Mouse (Mus musculus): ENCODE measurements around the gene Abca1. TPM values are rescaled to one million over a fixed set of nuclear protein-coding genes. Genes with fewer than 3 reads are reported as not detected.

Abca1 gene
- polyA plus RNA-seq, 1 experiment from 2014 or later, result 9.3 TPM

DNA sequence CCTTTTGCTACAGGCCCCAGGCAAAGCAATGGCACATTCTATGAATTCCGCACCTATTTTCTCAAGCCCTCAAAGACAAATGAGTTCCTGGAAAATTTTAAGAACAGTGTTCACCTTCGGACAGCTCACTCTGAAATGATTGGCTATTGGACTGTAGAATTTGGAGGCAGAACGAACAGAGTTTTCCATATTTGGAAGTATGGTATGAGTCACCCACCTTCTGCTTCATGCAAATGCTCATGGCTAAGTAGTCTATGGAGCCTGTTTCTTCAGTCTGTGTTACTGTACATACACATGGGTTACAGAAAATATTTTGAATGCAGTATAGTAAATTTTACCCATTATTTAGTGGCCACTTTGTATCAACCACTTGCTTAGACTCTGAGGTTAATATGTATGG is 144.7 kb downstream of the Abca1 start:
- Histone ChIP-seq H3K4me1 (peaks cover 5% of the 10 kb centered on the region; the same call in 1 of the 2 replicates), H3K4me2 (replicated peaks) (no peak overlapping the region), H3K9ac (no peak overlapping the region), H3K4me3 (no peak overlapping the region), H3K27ac (no peak overlapping the region), H3K27me3 (no peaks in the 10 kb centered on the region), H3K36me3 (peaks cover 32% of the 10 kb centered on the region), H3K9me3 (replicated peaks) (peaks cover 8% of the 10 kb centered on the region; the same call in 1 of the 2 replicates)
- ATAC-seq (ENCODE audit: low FRiP score), result no peak
- WGBS, result 96% methylated on average over 3 of the region's 3 CpGs

DNA sequence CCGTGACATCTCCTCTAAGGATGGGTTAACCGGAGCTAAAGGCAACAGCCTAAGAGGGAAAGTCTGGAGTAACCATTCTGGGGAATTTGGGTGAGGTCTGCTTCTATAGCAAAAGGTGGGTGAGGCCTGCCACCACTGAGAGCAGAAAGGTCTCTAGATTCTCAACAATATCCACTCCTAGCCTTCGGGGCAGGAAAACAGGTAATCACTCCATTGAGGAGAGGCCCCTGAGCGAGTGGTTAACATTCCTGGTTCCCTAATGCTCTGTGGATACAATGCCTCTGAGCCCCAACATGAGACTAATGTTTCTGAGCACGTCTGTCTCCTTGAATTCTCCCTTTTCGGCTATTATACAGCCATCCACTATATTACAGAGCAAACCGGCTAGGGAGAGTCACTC is 145.3 kb downstream of the Abca1 start:
- Histone ChIP-seq H3K36me3 (peaks cover 32% of the 10 kb centered on the region), H3K4me1 (peaks cover 5% of the 10 kb centered on the region; the same call in 1 of the 2 replicates), H3K9ac (no peak overlapping the region), H3K4me2 (replicated peaks) (no peak overlapping the region), H3K4me3 (no peak overlapping the region), H3K9me3 (replicated peaks) (peaks cover 8% of the 10 kb centered on the region; the same call in 1 of the 2 replicates), H3K27me3 (no peaks in the 10 kb centered on the region), H3K27ac (no peak overlapping the region)
- WGBS, result 89% methylated on average over 7 of the region's 7 CpGs
- no peak for ATAC-seq (ENCODE audit: low FRiP score)

DNA sequence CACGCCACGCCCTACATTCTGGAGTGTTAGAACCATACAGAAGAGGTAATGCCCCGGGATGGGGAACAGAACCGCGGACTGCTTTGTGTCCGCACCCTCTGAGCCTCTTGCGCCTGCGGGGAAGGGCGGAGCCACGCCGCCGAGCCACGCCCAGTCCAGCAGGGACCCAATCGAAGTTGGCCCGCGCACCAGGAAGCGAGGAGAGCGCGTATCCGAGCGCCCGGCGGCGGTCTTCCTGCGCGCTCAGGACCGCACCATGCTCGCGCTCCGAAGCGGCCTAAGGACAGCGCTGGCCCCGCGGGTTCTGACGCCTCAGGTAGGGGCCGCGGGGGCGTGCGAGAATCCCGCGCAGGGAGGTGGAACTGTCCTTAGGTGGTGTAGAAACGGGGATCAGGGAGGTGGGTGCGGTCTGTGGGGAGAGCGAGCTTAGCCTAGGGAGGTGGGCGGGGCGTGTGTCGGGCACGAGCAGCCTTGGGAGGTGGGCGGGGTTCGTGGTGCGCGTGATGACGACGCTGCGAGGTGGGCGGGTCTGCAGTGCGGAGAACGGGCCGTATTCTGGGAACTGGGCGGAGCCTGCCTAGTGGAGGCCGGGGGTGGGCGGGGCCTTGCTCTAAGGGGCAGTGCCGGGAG is 147.8 kb downstream of the Abca1 start, which contains the start of gene Nipsnap3b:
Gene Nipsnap3b (plus strand): TSS at position 149 of the 630 bp plus-strand sequence.
- Histone ChIP-seq H3K9ac (peak within 1 kb of the TSS; percentile 75), H3K27ac (peak within 1 kb of the TSS; percentile 81), H3K36me3 (peaks cover 18% of the 10 kb centered on the region), H3K4me3 (peak within 1 kb of the TSS; percentile 73), H3K4me1 (peaks cover 5% of the 10 kb centered on the region; the same call in 1 of the 2 replicates), H3K4me2 (replicated peaks) (peak within 1 kb of the TSS; percentile 62), H3K9me3 (replicated peaks) (peaks cover 5% of the 10 kb centered on the region; the same call in 1 of the 2 replicates), H3K27me3 (no peaks in the 10 kb centered on the region)
- ATAC-seq (ENCODE audit: low FRiP score), result peak; percentile 96
- under 1% methylated on average over 63 of the region's 63 CpGs for WGBS

DNA sequence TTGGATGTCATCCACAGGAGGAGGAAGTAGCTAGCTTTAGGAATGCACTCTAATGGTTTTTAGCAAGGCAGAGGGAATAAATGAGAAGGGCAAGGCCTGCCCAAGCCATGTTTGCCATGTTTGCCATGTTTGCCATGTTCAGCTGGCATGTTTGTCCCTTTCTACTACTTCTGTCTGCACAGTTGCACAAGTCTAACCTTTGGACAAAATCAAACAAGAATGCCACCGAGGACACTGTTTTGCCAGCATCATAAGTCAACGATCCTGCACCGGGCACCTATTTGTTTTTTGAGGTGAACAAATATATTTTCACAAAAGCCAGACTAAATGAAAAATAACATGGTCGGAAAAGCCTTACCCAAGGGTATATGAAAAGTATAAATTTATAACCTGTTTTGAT is 149.8 kb downstream of the Abca1 start:
- 92% methylated on average over 4 of the region's 4 CpGs for WGBS
- no peaks in the 10 kb centered on the region for H3K9me3 ChIP-seq (replicated peaks)
- no peak overlapping the region for H3K4me3 ChIP-seq
- ATAC-seq (ENCODE audit: low FRiP score), result no peak
- no peak overlapping the region for H3K27ac ChIP-seq
- no peak overlapping the region for H3K9ac ChIP-seq
- H3K4me1 ChIP-seq, result peaks cover 5% of the 10 kb centered on the region; the same call in 1 of the 2 replicates
- H3K36me3 ChIP-seq, result peaks cover 1% of the 10 kb centered on the region
- H3K27me3 ChIP-seq, result no peaks in the 10 kb centered on the region
- H3K4me2 ChIP-seq (replicated peaks), result no peak overlapping the region

DNA sequence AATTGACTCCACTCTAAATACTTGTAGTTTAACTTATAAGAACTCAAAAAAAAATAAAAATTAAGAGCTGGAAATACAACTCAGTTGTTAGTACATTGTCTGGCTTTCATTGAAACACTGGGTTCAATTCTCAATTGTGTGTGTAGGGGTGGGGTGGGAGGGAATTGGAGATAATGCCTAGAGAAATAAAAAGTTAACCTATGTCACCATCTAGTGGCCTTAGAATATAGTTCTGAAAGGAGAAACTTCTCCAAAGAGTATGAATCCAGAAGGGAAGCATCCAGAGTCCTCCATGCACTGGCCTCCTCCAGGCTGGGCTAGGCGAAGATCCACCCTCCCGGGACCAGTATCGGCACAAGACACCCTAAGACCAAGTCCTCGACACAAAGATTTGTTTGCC is 150.5 kb downstream of the Abca1 start:
- Histone ChIP-seq H3K9me3 (replicated peaks) (no peaks in the 10 kb centered on the region), H3K27ac (no peak overlapping the region), H3K4me2 (replicated peaks) (no peak overlapping the region), H3K4me1 (peaks cover 5% of the 10 kb centered on the region; the same call in 1 of the 2 replicates), H3K27me3 (no peaks in the 10 kb centered on the region), H3K4me3 (no peak overlapping the region), H3K9ac (no peak overlapping the region), H3K36me3 (no peaks in the 10 kb centered on the region)
- 71% methylated on average over 4 of the region's 4 CpGs for WGBS
- ATAC-seq (ENCODE audit: low FRiP score), result no peak

DNA sequence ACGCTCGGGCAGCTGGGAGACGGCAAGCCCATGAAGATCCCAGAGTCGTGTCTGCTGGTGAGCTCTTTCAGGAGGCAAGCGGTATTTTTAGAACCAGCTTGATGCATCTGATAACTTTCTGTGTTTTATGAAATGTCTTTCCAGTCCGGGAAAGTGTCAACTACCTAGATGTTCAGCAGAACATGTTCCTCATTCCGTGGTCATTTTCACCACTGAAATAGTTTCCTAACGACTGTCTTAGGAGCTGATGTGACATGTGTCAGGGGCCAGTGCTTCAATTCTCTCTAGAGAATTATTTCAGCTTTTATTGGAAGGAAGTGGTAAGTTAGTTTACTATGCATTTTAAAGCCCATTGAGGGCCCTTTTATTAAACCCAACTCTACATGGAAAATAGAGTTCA is 159.5 kb downstream of the Abca1 start:
- H3K27ac ChIP-seq, result no peak overlapping the region
- no peak for ATAC-seq (ENCODE audit: low FRiP score)
- WGBS, result 86% methylated on average over 8 of the region's 8 CpGs
- no peak overlapping the region for H3K4me3 ChIP-seq
- H3K4me1 ChIP-seq, result no peaks in the 10 kb centered on the region
- no peaks in the 10 kb centered on the region for H3K27me3 ChIP-seq
- H3K9ac ChIP-seq, result no peak overlapping the region
- H3K4me2 ChIP-seq (replicated peaks), result no peak overlapping the region
- H3K9me3 ChIP-seq (replicated peaks), result no peaks in the 10 kb centered on the region
- H3K36me3 ChIP-seq, result no peaks in the 10 kb centered on the region

DNA sequence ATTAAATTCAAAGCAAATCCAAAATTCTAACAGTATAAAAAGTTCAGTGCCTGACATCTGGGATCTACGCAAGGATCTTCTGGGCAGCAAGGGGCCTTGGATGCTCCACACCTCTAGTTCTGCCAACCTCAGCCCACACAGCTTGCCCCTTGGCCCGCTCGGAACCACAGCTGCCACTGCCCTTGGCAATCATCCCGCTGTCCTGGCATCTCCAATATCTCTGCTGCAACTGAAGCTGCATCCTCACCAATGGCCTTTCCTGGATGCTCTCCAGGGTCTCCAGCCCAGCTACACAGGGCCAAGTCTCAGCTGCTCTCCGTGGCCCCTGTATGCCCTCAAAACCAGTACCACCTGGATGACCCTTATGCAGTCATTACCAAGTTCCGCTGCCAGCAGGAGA is 160.2 kb downstream of the Abca1 start:
- WGBS, result 93% methylated on average over 6 of the region's 6 CpGs
- Histone ChIP-seq H3K9ac (no peak overlapping the region), H3K4me2 (replicated peaks) (no peak overlapping the region), H3K4me3 (no peak overlapping the region), H3K27me3 (no peaks in the 10 kb centered on the region), H3K4me1 (no peaks in the 10 kb centered on the region), H3K9me3 (replicated peaks) (no peaks in the 10 kb centered on the region), H3K27ac (no peak overlapping the region), H3K36me3 (no peaks in the 10 kb centered on the region)
- no peak for ATAC-seq (ENCODE audit: low FRiP score)

DNA sequence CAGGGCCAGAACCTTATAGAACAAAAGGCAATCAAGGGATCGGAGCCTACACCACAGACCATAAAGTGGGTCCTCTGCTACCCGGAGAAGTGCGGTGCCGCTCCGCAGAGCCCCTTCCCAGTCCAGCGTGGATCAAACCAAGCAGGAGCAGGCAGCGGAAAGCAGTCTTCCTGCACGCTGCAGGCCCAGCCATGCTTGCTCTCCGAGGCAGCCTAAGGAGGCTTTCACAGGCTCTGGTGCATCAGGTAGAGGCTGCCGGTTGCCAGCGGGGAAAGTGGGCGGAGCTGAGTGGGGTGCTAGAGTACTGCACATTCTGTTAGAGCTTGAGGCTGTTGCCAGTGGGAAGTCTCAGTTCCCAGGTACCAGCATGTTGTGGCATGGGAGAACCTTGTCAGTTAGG is 170.4 kb downstream of the Abca1 start, which contains the start of gene Nipsnap3a:
Gene Nipsnap3a (plus strand): TSS at position 25 of the 400 bp plus-strand sequence.
- no peak within 1 kb of the TSS for H3K27ac ChIP-seq
- no peak within 1 kb of the TSS for H3K9ac ChIP-seq
- 0 out of 2 replicates have a peak, but pooled peaks have one; percentile 4 for ATAC-seq (ENCODE audit: low FRiP score)
- 42% methylated on average over 12 of the region's 12 CpGs for WGBS
- no peaks in the 10 kb centered on the region for H3K9me3 ChIP-seq (replicated peaks)
- H3K4me2 ChIP-seq (replicated peaks), result peak within 1 kb of the TSS; percentile 37
- no peaks in the 10 kb centered on the region for H3K27me3 ChIP-seq
- 0 out of 2 replicates have a peak within 1 kb of the TSS, but pooled peaks have one; percentile 12 for H3K4me3 ChIP-seq
- no peaks in the 10 kb centered on the region for H3K36me3 ChIP-seq
- H3K4me1 ChIP-seq, result 0 out of 2 replicates have a peak, but pooled peaks cover 3% of the 10 kb centered on the region

DNA sequence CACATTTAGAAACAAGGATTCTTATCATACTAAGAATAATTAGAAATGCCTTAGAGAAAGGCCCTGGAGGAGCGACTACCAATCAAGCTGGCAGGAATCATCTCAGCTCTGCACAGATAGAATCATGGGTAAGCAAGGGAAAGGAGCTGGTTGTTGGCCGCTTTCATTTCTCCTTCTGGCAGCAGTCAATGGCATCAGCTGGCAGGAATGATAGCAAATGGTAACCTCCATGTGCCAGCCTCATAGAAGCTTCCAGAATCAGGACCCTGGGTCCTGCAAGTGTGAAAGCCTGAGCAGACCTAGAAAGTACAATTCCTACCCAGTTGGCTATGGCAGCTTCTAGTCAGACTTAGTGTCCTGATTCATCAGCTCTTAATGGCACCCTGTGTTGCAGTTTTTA is 173.4 kb downstream of the Abca1 start:
- no peak overlapping the region for H3K4me3 ChIP-seq
- H3K9me3 ChIP-seq (replicated peaks), result no peaks in the 10 kb centered on the region
- no peak overlapping the region for H3K4me2 ChIP-seq (replicated peaks)
- H3K27me3 ChIP-seq, result no peaks in the 10 kb centered on the region
- WGBS, result 88% methylated on average over 2 of the region's 2 CpGs
- no peaks in the 10 kb centered on the region for H3K36me3 ChIP-seq
- H3K9ac ChIP-seq, result no peak overlapping the region
- H3K27ac ChIP-seq, result no peak overlapping the region
- no peak for ATAC-seq (ENCODE audit: low FRiP score)
- 0 out of 2 replicates have a peak, but pooled peaks cover 3% of the 10 kb centered on the region for H3K4me1 ChIP-seq

DNA sequence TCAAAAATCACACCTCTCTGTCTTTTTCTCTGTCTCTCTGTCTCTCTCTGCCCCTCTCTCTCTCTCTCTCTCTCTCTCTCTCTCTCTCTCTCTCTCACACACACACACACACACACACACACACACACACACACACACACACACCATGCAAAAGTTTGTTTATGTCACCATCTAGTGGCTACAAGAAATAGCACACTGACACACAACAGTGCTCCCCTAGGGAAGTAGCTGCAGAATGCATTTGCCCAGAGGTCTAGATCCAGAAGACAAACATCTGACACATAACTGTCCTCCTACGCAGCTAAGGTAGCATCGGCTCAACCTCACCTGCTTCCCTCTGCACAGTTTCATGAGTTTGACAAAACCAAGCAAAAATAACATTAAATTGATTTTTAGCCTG is 174.5 kb downstream of the Abca1 start:
- WGBS, result 79% methylated on average over 2 of the region's 2 CpGs
- H3K9me3 ChIP-seq (replicated peaks), result no peaks in the 10 kb centered on the region
- H3K36me3 ChIP-seq, result no peaks in the 10 kb centered on the region
- H3K9ac ChIP-seq, result no peak overlapping the region
- ATAC-seq (ENCODE audit: low FRiP score), result no peak
- H3K27me3 ChIP-seq, result no peaks in the 10 kb centered on the region
- H3K4me3 ChIP-seq, result no peak overlapping the region
- 0 out of 2 replicates have a peak, but pooled peaks cover 3% of the 10 kb centered on the region for H3K4me1 ChIP-seq
- no peak overlapping the region for H3K4me2 ChIP-seq (replicated peaks)
- H3K27ac ChIP-seq, result no peak overlapping the region
